Mouse (Mus musculus) hindbrain, embryonic 14.5 days (tissue): ENCODE results near the gene Pdrg1. TPM values are rescaled to one million over a fixed set of nuclear protein-coding genes. Genes with fewer than 3 reads are reported as not detected.

Experiments
- ATAC-seq: fragments of 200-750 bp; cut with Nextera tagmentation; 2 replicates; pipeline ENCODE4 v1.8.0; 2017; ENCODE audit warnings: moderate number of reproducible peaks, mild to moderate bottlenecking, moderate TSS enrichment, moderate library complexity; ENCODE audit not compliant: low FRiP score
- DNase-seq: peaks from one replicate; pipeline ENCODE4 v3.0.0-alpha.2; 2015; ENCODE audit warnings: low spot score
- H3K27ac ChIP-seq: fragments of 300-500 bp; sonication (generic); 2 replicates; pipeline ENCODE4 v1.5.1; 2014; ENCODE audit warnings: mild to moderate bottlenecking, moderate library complexity
- H3K27me3 ChIP-seq: fragments of 300-500 bp; sonication (generic); 2 replicates; pipeline ENCODE4 v1.6.1; 2014; ENCODE audit warnings: mild to moderate bottlenecking, low read length, mixed read lengths; ENCODE audit not compliant: control insufficient read depth, insufficient read depth
- H3K36me3 ChIP-seq: fragments of 300-500 bp; sonication (generic); replicated peaks from 2 replicates; pipeline ENCODE4 v1.6.1; 2014; ENCODE audit not compliant: control insufficient read depth, insufficient read depth
- H3K4me1 ChIP-seq: fragments of 300-500 bp; sonication (generic); replicated peaks from 2 replicates; pipeline ENCODE4 v1.6.1; 2014; ENCODE audit warnings: antibody characterized with exemption, low read length, mixed read lengths; ENCODE audit not compliant: control insufficient read depth, insufficient read depth
- H3K4me2 ChIP-seq: fragments of 300-500 bp; sonication (generic); replicated peaks from 2 replicates; pipeline ENCODE4 v1.6.1; 2014; ENCODE audit warnings: mild to moderate bottlenecking, moderate library complexity
- H3K4me3 ChIP-seq: fragments of 300-500 bp; sonication (generic); replicated peaks from 2 replicates; pipeline ENCODE4 v1.5.1; 2014; ENCODE audit warnings: mild to moderate bottlenecking, low read length
- H3K9ac ChIP-seq: fragments of 300-500 bp; sonication (generic); 2 replicates; pipeline ENCODE4 v1.6.1; 2014
- H3K9me3 ChIP-seq: fragments of 300-500 bp; sonication (generic); 2 replicates; pipeline ENCODE4 v1.6.1; 2016; ENCODE audit warnings: low read length; ENCODE audit not compliant: control insufficient read depth
- WGBS: fragments of 180-500 bp; shearing (Covaris S2); extraction: QIAGEN DNeasy Blood & Tissue Kit; methylation state at CpG from one replicate; pipeline ENCODE4 v1.1.7; 2014; 5-methylcytosine and 5-hydroxymethylcytosine counted together
- polyA plus RNA-seq: library from polyadenylated mRNA; unstranded; fragments of >200 nt; fragmentation: Nextera tagmentation; extraction: Ambion mirVana; gene quantifications from 2 replicates; pipeline ENCODE4 v1.2.1, GENCODE M21; 2014

Gene Pdrg1
- polyA plus RNA-seq, 1 experiment from 2014 or later: 137 TPM

GRCm38 (mm10) chr2:153051537-153051936 is 36.3 kb upstream of the Pdrg1 start:
- WGBS: 82% methylated on average over 9 of the region's 9 CpGs
- ATAC-seq: no peak
- H3K4me3 ChIP-seq: no peak overlapping the region

GRCm38 (mm10) chr2:153051095-153051494 is 35.9 kb upstream of the Pdrg1 start:
- Histone ChIP-seq H3K4me1 (peaks cover 15% of the 10 kb centered on the region), H3K9me3 (no peaks in the 10 kb centered on the region), H3K27ac (no peak overlapping the region), H3K36me3 (peaks cover 23% of the 10 kb centered on the region), H3K27me3 (peaks cover 12% of the 10 kb centered on the region), H3K4me3 (no peak overlapping the region), H3K9ac (no peak overlapping the region), H3K4me2 (no peak overlapping the region)
- no peak for DNase-seq
- ATAC-seq: no peak
- 90% methylated on average over 6 of the region's 6 CpGs for whole genome bisulfite sequencing

More at GRCm38 (mm10) chr2:153051537-153051936, 36.3 kb upstream of the Pdrg1 start:
- Histone ChIP-seq H3K27ac (no peak overlapping the region), H3K9ac (no peak overlapping the region), H3K9me3 (no peaks in the 10 kb centered on the region), H3K4me2 (no peak overlapping the region), H3K4me1 (peaks cover 15% of the 10 kb centered on the region), H3K36me3 (peaks cover 27% of the 10 kb centered on the region), H3K27me3 (peaks cover 12% of the 10 kb centered on the region)
- DNase-seq: no peak

DNA sequence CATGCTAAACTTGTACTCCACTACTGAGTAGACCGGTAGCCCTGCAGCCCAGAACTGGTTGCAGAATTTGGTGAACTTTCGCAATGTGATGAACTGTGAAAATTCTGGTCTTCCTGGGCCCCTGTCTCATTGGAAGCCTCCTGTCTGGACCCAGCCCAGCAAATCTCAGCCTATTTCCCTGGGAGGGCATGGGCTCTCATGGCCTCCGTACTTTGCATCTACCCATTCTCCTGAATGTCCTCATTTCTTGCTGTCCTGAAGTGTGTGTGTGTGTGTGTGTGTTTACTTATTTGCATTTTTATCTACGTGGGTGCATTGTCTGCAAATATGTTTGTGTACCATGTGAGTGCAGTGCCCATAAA is 34.8 kb upstream of the Pdrg1 start:
- WGBS: 76% methylated on average over 4 of the region's 4 CpGs
- H3K27ac ChIP-seq: peak overlapping the region; percentile 82
- no peak overlapping the region for H3K9ac ChIP-seq
- no peak overlapping the region for H3K4me3 ChIP-seq
- peaks cover 12% of the 10 kb centered on the region for H3K27me3 ChIP-seq
- peaks cover 12% of the 10 kb centered on the region for H3K36me3 ChIP-seq
- ATAC-seq (no peak), DNase-seq (no peak)
- H3K4me1 ChIP-seq: peaks cover 15% of the 10 kb centered on the region
- no peak overlapping the region for H3K4me2 ChIP-seq
- H3K9me3 ChIP-seq: no peaks in the 10 kb centered on the region

- ATAC-seq (peak; percentile 64; the same call in 1 of the 2 replicates), DNase-seq (peak; percentile 63)
- peak overlapping the region; percentile 82 for H3K27ac ChIP-seq
- peaks cover 12% of the 10 kb centered on the region for H3K27me3 ChIP-seq
- peaks cover 6% of the 10 kb centered on the region for H3K36me3 ChIP-seq
- peak overlapping the region; percentile 49; the same call in 1 of the 2 replicates for H3K9ac ChIP-seq
- H3K4me3 ChIP-seq: no peak overlapping the region
- H3K4me1 ChIP-seq: peaks cover 15% of the 10 kb centered on the region
- H3K4me2 ChIP-seq: no peak overlapping the region
- no peaks in the 10 kb centered on the region for H3K9me3 ChIP-seq
- 27% methylated on average over 9 of the region's 9 CpGs for WGBS
Measured at GRCm38 (mm10) chr2:153049288-153049996, 34.2 kb upstream of the Pdrg1 start.

DNA sequence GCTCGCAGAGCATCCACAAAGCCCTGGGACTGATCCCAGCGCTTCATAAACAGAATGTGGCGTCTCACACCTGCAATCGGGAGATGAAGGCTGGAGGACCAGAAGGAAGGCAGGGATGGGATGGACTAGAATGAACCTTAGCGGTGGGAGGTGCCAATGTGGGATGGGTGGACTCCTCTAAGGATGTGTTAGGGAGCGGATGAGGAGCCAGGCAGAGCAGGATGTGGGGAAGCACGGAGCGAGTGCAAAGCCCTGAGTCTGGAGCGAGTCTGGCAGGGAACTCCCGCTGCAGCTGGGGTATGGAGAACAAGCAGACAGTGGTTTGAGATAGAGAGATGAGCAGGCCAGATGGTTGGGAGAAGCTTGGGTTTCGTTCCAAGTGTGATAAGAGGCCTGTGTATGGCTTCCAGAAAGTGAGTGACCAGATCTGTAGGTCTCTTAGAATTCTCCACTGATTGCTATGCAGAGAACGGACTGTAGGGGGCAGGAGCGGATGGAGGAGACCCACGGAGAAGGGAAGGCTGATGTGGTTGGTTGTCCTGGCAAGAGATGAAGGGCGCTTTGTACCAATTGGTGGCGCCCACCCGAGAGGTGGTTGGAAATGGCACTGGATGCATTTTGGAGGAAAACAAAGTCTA is 32.7 kb upstream of the Pdrg1 start:
- Histone ChIP-seq H3K27me3 (peaks cover 11% of the 10 kb centered on the region), H3K4me3 (no peak overlapping the region), H3K27ac (peak overlapping the region; percentile 82; the same call in 1 of the 2 replicates), H3K4me1 (peaks cover 15% of the 10 kb centered on the region), H3K4me2 (no peak overlapping the region), H3K9ac (no peak overlapping the region), H3K9me3 (no peaks in the 10 kb centered on the region), H3K36me3 (no peaks in the 10 kb centered on the region)
- ATAC-seq (no peak), DNase-seq (peak; percentile 64)
- WGBS: 43% methylated on average over 17 of the region's 17 CpGs

GRCm38 (mm10) chr2:153045884-153046299 is 30.7 kb upstream of the Pdrg1 start:
- peaks cover 15% of the 10 kb centered on the region for H3K4me1 ChIP-seq
- no peaks in the 10 kb centered on the region for H3K9me3 ChIP-seq
- no peaks in the 10 kb centered on the region for H3K27me3 ChIP-seq
- DNase-seq (peak; percentile 57), ATAC-seq (peak; percentile 37; the same call in 1 of the 2 replicates)
- no peak overlapping the region for H3K9ac ChIP-seq
- peak overlapping the region; percentile 55 for H3K27ac ChIP-seq
- no peak overlapping the region for H3K4me3 ChIP-seq
- H3K4me2 ChIP-seq: no peak overlapping the region
- 25% methylated on average over 8 of the region's 8 CpGs for WGBS
- no peaks in the 10 kb centered on the region for H3K36me3 ChIP-seq

- Histone ChIP-seq H3K9ac (no peak overlapping the region), H3K27me3 (no peaks in the 10 kb centered on the region), H3K4me3 (no peak overlapping the region), H3K27ac (no peak overlapping the region), H3K36me3 (no peaks in the 10 kb centered on the region), H3K9me3 (no peaks in the 10 kb centered on the region), H3K4me2 (no peak overlapping the region), H3K4me1 (peaks cover 4% of the 10 kb centered on the region; the same call in 1 of the 2 replicates)
- DNase-seq (no peak), ATAC-seq (no peak)
- WGBS: 51% methylated on average over 3 of the region's 3 CpGs
Measured at GRCm38 (mm10) chr2:153043886-153044285, 28.7 kb upstream of the Pdrg1 start.

DNA sequence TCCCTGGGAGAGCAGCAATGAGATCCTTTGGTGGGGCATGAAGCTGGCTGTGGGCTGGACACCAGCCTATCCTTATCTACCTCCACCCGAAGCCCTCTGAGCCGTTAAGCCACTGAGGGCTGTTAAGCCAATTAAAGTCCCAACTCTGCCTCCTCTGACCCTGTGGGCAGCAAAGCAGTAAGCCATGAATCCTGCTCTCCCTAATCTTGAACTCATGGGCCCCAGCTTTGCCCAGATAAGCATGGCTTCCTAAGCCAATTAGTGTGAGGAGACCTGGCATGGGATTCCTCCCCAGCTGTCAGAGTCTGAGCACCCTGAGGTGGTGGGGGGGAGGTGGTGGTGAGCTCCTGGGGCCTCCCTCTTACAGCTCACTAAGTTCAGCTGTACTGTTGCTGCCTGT is 21.5 kb upstream of the Pdrg1 start:
- Histone ChIP-seq H3K9me3 (no peaks in the 10 kb centered on the region), H3K4me2 (no peak overlapping the region), H3K4me3 (no peak overlapping the region), H3K4me1 (peaks cover 41% of the 10 kb centered on the region), H3K36me3 (no peaks in the 10 kb centered on the region), H3K9ac (no peak overlapping the region), H3K27me3 (no peaks in the 10 kb centered on the region), H3K27ac (no peak overlapping the region)
- DNase-seq (no peak), ATAC-seq (no peak)
- 33% methylated on average over 2 of the region's 2 CpGs for WGBS

GRCm38 (mm10) chr2:153033545-153034230 is 18.5 kb upstream of the Pdrg1 start:
- H3K27me3 ChIP-seq: no peaks in the 10 kb centered on the region
- H3K4me2 ChIP-seq: peak overlapping the region; percentile 87
- H3K4me1 ChIP-seq: peaks cover 50% of the 10 kb centered on the region
- WGBS: 63% methylated on average over 5 of the region's 5 CpGs
- H3K27ac ChIP-seq: no peak overlapping the region
- DNase-seq: no peak
- peak overlapping the region; percentile 70 for H3K9ac ChIP-seq
- peak overlapping the region; percentile 67 for H3K4me3 ChIP-seq
- H3K9me3 ChIP-seq: no peaks in the 10 kb centered on the region
- no peaks in the 10 kb centered on the region for H3K36me3 ChIP-seq
- no peak for ATAC-seq
